Mouse (Mus musculus) erythroblast, embryonic 14.5 days (primary cell): ENCODE measurements around the gene Olfr782. TPM values are rescaled to one million over a fixed set of nuclear protein-coding genes. Genes with fewer than 3 reads are reported as not detected.
"Not testable (repeated sequence)": the region's sequence is repeated elsewhere in the genome, so short reads cannot be mapped to it uniquely, and the experiment has no call there.

ENCODE experiments used
- H3K27me3 ChIP-seq: 2 replicates; pipeline ENCODE4 v1.6.1; 2012; ENCODE audit warnings: inconsistent platforms; ENCODE audit not compliant: control insufficient read depth
- H3K36me3 ChIP-seq: 2 replicates; pipeline ENCODE4 v1.6.1; 2012; ENCODE audit warnings: mild to moderate bottlenecking, inconsistent platforms; ENCODE audit not compliant: control insufficient read depth
- H3K4me1 ChIP-seq: 2 replicates; pipeline ENCODE4 v1.6.1; 2012; ENCODE audit warnings: inconsistent platforms; ENCODE audit not compliant: control insufficient read depth
- H3K4me3 ChIP-seq: replicated peaks from 2 replicates; pipeline ENCODE3; 2012; ENCODE audit warnings: moderate library complexity, mild to moderate bottlenecking, inconsistent platforms
- H3K9me3 ChIP-seq: 2 replicates; pipeline ENCODE4 v1.6.1; 2012; ENCODE audit warnings: low read length, inconsistent platforms, mixed read lengths; ENCODE audit not compliant: control insufficient read depth
- GATA1 ChIP-seq: IDR thresholded peaks from 2 replicates; pipeline ENCODE4 v1.6.1; 2012; ENCODE audit warnings: low read length, inconsistent platforms, mixed read lengths
- TAL1 ChIP-seq: IDR thresholded peaks from 3 replicates; pipeline ENCODE4 v1.6.1; 2012; ENCODE audit warnings: low read length, inconsistent platforms, mixed read lengths
- polyA plus RNA-seq: library from polyadenylated mRNA; stranded (reverse); fragments of >175 nt; gene quantifications from 2 replicates; pipeline ENCODE4 v1.2.3, GENCODE M21; 2012

Olfr782 gene
- polyA plus RNA-seq = not detected in 2 replicates

- Histone ChIP-seq H3K27me3 (no peaks in the 10 kb centered on the region), H3K36me3 (no peaks in the 10 kb centered on the region), H3K9me3 (no peaks in the 10 kb centered on the region), H3K4me3 (no peak within 1 kb of the TSS), H3K4me1 (no peaks in the 10 kb centered on the region)
- TF ChIP-seq TAL1 = no peak
- TF ChIP-seq GATA1 = no peak
Measured at GRCm38 (mm10) chr10:129348550-129348949, at the start of gene Olfr782. TSS of gene Olfr782 (plus strand) at chr10:129348850.

- H3K4me1 ChIP-seq, H3K9me3 ChIP-seq, H3K4me3 ChIP-seq, H3K36me3 ChIP-seq, H3K27me3 ChIP-seq: not testable (repeated sequence)
Measured at GRCm38 (mm10) chr10:129312973-129313372, 35.7 kb upstream of the Olfr782 start.

- not testable (repeated sequence) for H3K36me3 ChIP-seq, H3K4me1 ChIP-seq, H3K4me3 ChIP-seq, H3K9me3 ChIP-seq, H3K27me3 ChIP-seq
Measured at GRCm38 (mm10) chr10:129313521-129313920, 35.1 kb upstream of the Olfr782 start.

- H3K4me1 ChIP-seq = no peaks in the 10 kb centered on the region
- TF ChIP-seq TAL1 (no peak), GATA1 (no peak)
- no peak within 1 kb of the TSS for H3K4me3 ChIP-seq
- H3K27me3 ChIP-seq = no peaks in the 10 kb centered on the region
- no peaks in the 10 kb centered on the region for H3K36me3 ChIP-seq
- 0 out of 2 replicates have a peak, but pooled peaks cover 2% of the 10 kb centered on the region for H3K9me3 ChIP-seq
Measured at GRCm38 (mm10) chr10:129317817-129318216, 30.8 kb upstream of the Olfr782 start, which contains the start of gene Olfr780. TSS of gene Olfr780 (plus strand) at chr10:129318117.

GRCm38 (mm10) chr10:129328554-129328953 lies 20.1 kb upstream of the Olfr782 start, which contains the start of gene Olfr781:
TSS of gene Olfr781 (plus strand) at chr10:129328854.
- H3K27me3 ChIP-seq = no peaks in the 10 kb centered on the region
- no peaks in the 10 kb centered on the region for H3K4me1 ChIP-seq
- TF ChIP-seq TAL1 (no peak), GATA1 (no peak)
- no peaks in the 10 kb centered on the region for H3K36me3 ChIP-seq
- no peak within 1 kb of the TSS for H3K4me3 ChIP-seq
- H3K9me3 ChIP-seq = peaks cover 6% of the 10 kb centered on the region

GRCm38 (mm10) chr10:129352475-129352874 lies 3.8 kb downstream of the Olfr782 start:
- H3K27me3 ChIP-seq, H3K36me3 ChIP-seq, H3K4me1 ChIP-seq, H3K4me3 ChIP-seq: not testable (repeated sequence)
- H3K9me3 ChIP-seq = peaks cover 18% of the 10 kb centered on the region

- not testable (repeated sequence) for H3K36me3 ChIP-seq, H3K27me3 ChIP-seq, H3K4me3 ChIP-seq, H3K4me1 ChIP-seq
- H3K9me3 ChIP-seq = peaks cover 20% of the 10 kb centered on the region
Measured at GRCm38 (mm10) chr10:129356496-129356895, 7.8 kb downstream of the Olfr782 start.

- no peaks in the 10 kb centered on the region for H3K36me3 ChIP-seq
- TF ChIP-seq TAL1 (no peak), GATA1 (no peak)
- H3K4me3 ChIP-seq = no peak overlapping the region
- no peaks in the 10 kb centered on the region for H3K27me3 ChIP-seq
- peaks cover 25% of the 10 kb centered on the region for H3K9me3 ChIP-seq
- no peaks in the 10 kb centered on the region for H3K4me1 ChIP-seq
Measured at GRCm38 (mm10) chr10:129357307-129357706, 8.7 kb downstream of the Olfr782 start.

GRCm38 (mm10) chr10:129374051-129374450 lies 25.4 kb downstream of the Olfr782 start:
- not testable (repeated sequence) for H3K4me1 ChIP-seq, H3K4me3 ChIP-seq, H3K36me3 ChIP-seq, H3K27me3 ChIP-seq
- H3K9me3 ChIP-seq = peaks cover 25% of the 10 kb centered on the region

- no peak for TF ChIP-seq TAL1
- TF ChIP-seq GATA1 = no peak
- H3K9me3 ChIP-seq = peaks cover 6% of the 10 kb centered on the region
Measured at GRCm38 (mm10) chr10:129383783-129384182, 35.1 kb downstream of the Olfr782 start, which contains the start of gene Olfr784. TSS of gene Olfr784 (plus strand) at chr10:129384083.

GRCm38 (mm10) chr10:129400892-129401291 lies 52.2 kb downstream of the Olfr782 start:
- no peaks in the 10 kb centered on the region for H3K27me3 ChIP-seq
- peaks cover 3% of the 10 kb centered on the region; the same call in 1 of the 2 replicates for H3K9me3 ChIP-seq
- no peak overlapping the region for H3K4me3 ChIP-seq
- H3K4me1 ChIP-seq = no peaks in the 10 kb centered on the region
- no peak for TF ChIP-seq GATA1
- TF ChIP-seq TAL1 = no peak
- H3K36me3 ChIP-seq = no peaks in the 10 kb centered on the region

More at GRCm38 (mm10) chr10:129383783-129384182, 35.1 kb downstream of the Olfr782 start, which contains the start of gene Olfr784:
- Histone ChIP-seq H3K27me3 (no peaks in the 10 kb centered on the region), H3K4me1 (no peaks in the 10 kb centered on the region), H3K36me3 (no peaks in the 10 kb centered on the region), H3K4me3 (no peak within 1 kb of the TSS)

Other genes with a start within 250 kb of the Olfr782 start
- not detected in 2 replicates for gene Olfr768, start 249.5 kb upstream of the Olfr782 start, polyA plus RNA-seq
- not detected in 2 replicates for gene Olfr769, start 231.0 kb upstream of the Olfr782 start, polyA plus RNA-seq
- gene Olfr770, start 209.9 kb upstream of the Olfr782 start, polyA plus RNA-seq = not detected in 2 replicates
- gene Olfr771, start 184.1 kb upstream of the Olfr782 start, polyA plus RNA-seq = not detected in 2 replicates
- not detected in 2 replicates for gene Olfr772, start 170.9 kb upstream of the Olfr782 start, polyA plus RNA-seq
- not detected in 2 replicates for gene Olfr773, start 161.4 kb upstream of the Olfr782 start, polyA plus RNA-seq
- not detected in 2 replicates for gene Olfr774, start 112.6 kb upstream of the Olfr782 start, polyA plus RNA-seq
- gene Olfr775, start 100.4 kb upstream of the Olfr782 start, polyA plus RNA-seq = 0.01 TPM in 1 of 2 replicates, not detected in the other
- gene Olfr776, start 89.7 kb upstream of the Olfr782 start, polyA plus RNA-seq = 0.06 TPM in 1 of 2 replicates, not detected in the other
- gene Olfr777, start 77.4 kb upstream of the Olfr782 start, polyA plus RNA-seq = 0.04 TPM in 1 of 2 replicates, not detected in the other
- gene Olfr780, start 30.7 kb upstream of the Olfr782 start, polyA plus RNA-seq = not detected in 2 replicates
- gene Olfr781, start 20.0 kb upstream of the Olfr782 start, polyA plus RNA-seq = not detected in 2 replicates
- not detected in 2 replicates for gene Olfr784, start 35.2 kb downstream of the Olfr782 start, polyA plus RNA-seq
- gene Olfr785, start 56.6 kb downstream of the Olfr782 start, polyA plus RNA-seq = not detected in 2 replicates
- not detected in 2 replicates for gene Olfr786, start 78.5 kb downstream of the Olfr782 start, polyA plus RNA-seq
- gene Olfr787, start 113.0 kb downstream of the Olfr782 start, polyA plus RNA-seq = not detected in 2 replicates
- not detected in 2 replicates for gene Olfr788, start 122.1 kb downstream of the Olfr782 start, polyA plus RNA-seq
- not detected in 2 replicates for gene Olfr789, start 135.9 kb downstream of the Olfr782 start, polyA plus RNA-seq
- not detected in 2 replicates for gene Olfr790, start 149.6 kb downstream of the Olfr782 start, polyA plus RNA-seq
- not detected in 2 replicates for gene Olfr791, start 172.9 kb downstream of the Olfr782 start, polyA plus RNA-seq
- gene Olfr792, start 190.3 kb downstream of the Olfr782 start, polyA plus RNA-seq = not detected in 2 replicates
- not detected in 2 replicates for gene Olfr794, start 218.8 kb downstream of the Olfr782 start, polyA plus RNA-seq